Mouse (Mus musculus) intestine, embryonic 14.5 days (tissue): ENCODE data around the gene 2210016F16Rik. TPM values are rescaled to one million over a fixed set of nuclear protein-coding genes. Genes with fewer than 3 reads are reported as not detected.
"Not testable (repeated sequence)": the region's sequence is repeated elsewhere in the genome, so short reads cannot be mapped to it uniquely, and the experiment has no call there.

Experiments used
- ATAC-seq: fragments of 200-750 bp; cut with Nextera tagmentation; replicated peaks from 2 replicates; pipeline ENCODE4 v1.8.0; 2017; ENCODE audit warnings: low read depth, moderate number of reproducible peaks, moderate TSS enrichment, moderate library complexity; ENCODE audit not compliant: low FRiP score, low TSS enrichment
- DNase-seq: peaks from one replicate; pipeline ENCODE4 v3.0.0-alpha.2; 2018; ENCODE audit warnings: low spot score
- H3K27ac ChIP-seq: fragments of 300-500 bp; sonication (generic); 2 replicates; pipeline ENCODE4 v1.5.1; 2014; ENCODE audit warnings: low read depth, mild to moderate bottlenecking, control low read depth
- H3K27me3 ChIP-seq: fragments of 300-500 bp; sonication (generic); replicated peaks from 2 replicates; pipeline ENCODE4 v1.6.1; 2014; ENCODE audit warnings: low read length, control low read depth; ENCODE audit not compliant: control insufficient read depth, insufficient read depth
- H3K36me3 ChIP-seq: fragments of 300-500 bp; sonication (generic); 2 replicates; pipeline ENCODE4 v1.6.1; 2014; ENCODE audit warnings: low read length, control low read depth; ENCODE audit not compliant: control insufficient read depth, insufficient read depth
- H3K4me1 ChIP-seq: fragments of 300-500 bp; sonication (generic); replicated peaks from 2 replicates; pipeline ENCODE4 v1.6.1; 2014; ENCODE audit warnings: low read length, control low read depth, mixed read lengths; ENCODE audit not compliant: control insufficient read depth, insufficient read depth
- H3K4me2 ChIP-seq: fragments of 300-500 bp; sonication (generic); 2 replicates; pipeline ENCODE4 v1.6.1; 2014; ENCODE audit warnings: low read length
- H3K4me3 ChIP-seq: fragments of 300-500 bp; sonication (generic); 2 replicates; pipeline ENCODE4 v1.5.1; 2014; ENCODE audit warnings: low read depth, low read length, control low read depth, mixed read lengths
- H3K9ac ChIP-seq: fragments of 300-500 bp; sonication (generic); 2 replicates; pipeline ENCODE4 v1.6.1; 2014; ENCODE audit warnings: mild to moderate bottlenecking, low read length
- H3K9me3 ChIP-seq: fragments of 300-500 bp; sonication (generic); 2 replicates; pipeline ENCODE4 v1.6.1; 2016; ENCODE audit warnings: low read length, control low read depth; ENCODE audit not compliant: control insufficient read depth
- WGBS: fragments of 180-500 bp; shearing (Covaris S2); extraction: QIAGEN DNeasy Blood & Tissue Kit; methylation state at CpG from one replicate; pipeline ENCODE4 v1.1.7; 2014; 5-methylcytosine and 5-hydroxymethylcytosine counted together
- polyA plus RNA-seq: library from polyadenylated mRNA; unstranded; fragments of >200 nt; fragmentation: Nextera tagmentation; extraction: Ambion mirVana; gene quantifications from 2 replicates; pipeline ENCODE4 v1.2.1, GENCODE M21; 2014

2210016F16Rik gene
- polyA plus RNA-seq, 1 experiment from 2014 or later: 35.6 TPM

DNA sequence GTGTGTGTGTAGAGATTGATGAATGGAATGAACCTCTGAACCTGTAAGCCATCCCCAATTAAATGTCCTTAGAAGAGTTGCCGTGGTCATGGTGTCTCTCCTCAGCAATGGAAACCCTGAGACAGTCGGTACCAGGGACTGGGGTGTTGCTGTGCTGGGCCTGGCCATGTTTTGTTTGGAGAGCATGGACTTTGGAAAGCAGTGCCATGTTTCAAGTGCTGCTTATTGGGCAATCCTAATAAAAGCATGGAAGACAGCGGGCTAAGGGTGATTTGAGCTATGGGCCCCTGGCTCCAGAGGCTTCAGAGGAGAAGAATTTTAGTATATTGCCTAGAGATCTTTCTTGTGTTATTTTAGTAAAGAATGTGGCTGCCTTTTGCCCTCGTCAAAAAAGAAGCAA is 26.0 kb upstream of the 2210016F16Rik start:
- H3K27ac ChIP-seq: no peak overlapping the region
- ATAC-seq: no peak
- 91% methylated on average over 4 of the region's 4 CpGs for WGBS

DNA sequence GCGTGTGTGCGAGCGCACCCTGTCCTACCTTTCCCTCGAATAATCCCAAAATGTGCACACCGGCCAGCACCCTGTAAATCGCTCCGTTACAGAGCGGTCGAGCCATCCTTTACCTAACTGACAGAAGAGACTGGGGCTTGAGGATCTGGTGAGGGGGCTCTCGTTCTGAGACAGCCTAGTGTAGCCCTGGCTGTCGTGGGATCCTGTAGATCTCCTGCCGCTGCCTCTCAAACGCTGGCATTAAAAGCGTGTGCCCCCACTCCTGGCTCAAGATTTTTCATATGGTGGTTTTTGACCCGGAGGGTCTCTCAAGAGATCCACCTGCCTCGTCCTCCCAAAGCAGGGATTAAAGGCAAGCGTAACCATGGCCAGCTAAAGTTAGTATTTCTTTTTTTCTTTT is 18.2 kb upstream of the 2210016F16Rik start, which contains the start of gene Hnrnpk:
TSS of gene Hnrnpk (minus strand) at position 101 of the 400 bp plus-strand sequence.
- H3K4me1 ChIP-seq, ATAC-seq, DNase-seq, H3K27me3 ChIP-seq, H3K9me3 ChIP-seq: not testable (repeated sequence)
- Histone ChIP-seq H3K9ac (peak within 1 kb of the TSS; percentile 100), H3K4me2 (peak within 1 kb of the TSS; percentile 49), H3K4me3 (peak within 1 kb of the TSS; percentile 100), H3K36me3 (peaks cover 20% of the 10 kb centered on the region), H3K27ac (peak within 1 kb of the TSS; percentile 99)
- 6% methylated on average over 17 of the region's 17 CpGs for WGBS

More for the DNA sequence above, 26.0 kb upstream of the 2210016F16Rik start:
- Histone ChIP-seq H3K9ac (no peak overlapping the region), H3K9me3 (peaks cover 5% of the 10 kb centered on the region; the same call in 1 of the 2 replicates), H3K4me2 (no peak overlapping the region), H3K36me3 (peaks cover 16% of the 10 kb centered on the region; the same call in 1 of the 2 replicates), H3K4me3 (no peak overlapping the region), H3K4me1 (0 out of 2 replicates have a peak, but pooled peaks cover 4% of the 10 kb centered on the region), H3K27me3 (no peaks in the 10 kb centered on the region)
- no peak for DNase-seq

GRCm38 (mm10) chr13:58402744-58403110 is 17.7 kb upstream of the 2210016F16Rik start:
- Histone ChIP-seq H3K4me2 (peak overlapping the region; percentile 49), H3K4me3 (peak overlapping the region; percentile 100), H3K36me3 (peaks cover 25% of the 10 kb centered on the region), H3K9me3 (no peaks in the 10 kb centered on the region), H3K4me1 (0 out of 2 replicates have a peak, but pooled peaks cover 9% of the 10 kb centered on the region), H3K27me3 (no peaks in the 10 kb centered on the region), H3K27ac (peak overlapping the region; percentile 99), H3K9ac (peak overlapping the region; percentile 100)
- DNase-seq (no peak), ATAC-seq (peak; percentile 80)
- under 1% methylated on average over 47 of the region's 48 CpGs for WGBS

DNA sequence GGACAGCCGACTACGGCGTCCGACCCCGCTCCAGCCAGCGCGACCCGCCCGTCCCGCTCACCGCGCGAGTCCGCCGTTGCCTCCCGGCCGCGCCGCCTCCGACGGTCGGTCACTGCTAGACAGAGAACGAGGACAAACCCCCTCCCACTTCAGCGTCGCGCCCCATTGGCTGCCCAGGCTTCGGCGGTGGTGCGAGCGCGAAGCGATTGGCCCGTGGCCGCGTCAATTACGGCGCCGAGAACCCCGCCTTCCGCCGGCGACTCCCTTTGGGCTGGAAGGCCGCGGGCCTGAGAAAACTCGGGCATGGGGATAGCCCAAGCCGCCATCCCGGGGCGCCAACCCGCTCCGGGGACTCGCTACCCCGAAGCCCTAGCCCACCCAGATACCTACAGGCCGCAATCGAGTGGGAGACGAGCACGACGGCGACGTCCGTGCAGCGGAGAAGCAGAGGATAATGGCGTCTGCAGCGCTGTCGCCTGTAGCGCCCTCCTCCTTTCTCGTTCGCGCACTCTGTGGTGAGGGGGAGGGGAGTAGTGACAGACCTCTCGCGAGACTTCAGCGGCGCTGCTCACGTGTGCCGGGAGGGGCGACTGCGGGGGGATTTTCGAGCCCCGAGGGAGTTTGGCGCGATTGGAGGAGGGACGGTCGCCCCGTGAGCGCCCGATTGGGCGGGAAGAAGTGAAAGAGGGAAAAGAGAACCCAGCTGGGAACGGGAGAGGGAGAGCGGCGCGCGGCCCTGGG is 17.1 kb upstream of the 2210016F16Rik start, which contains the start of gene Rmi1:
TSS of gene Rmi1 (plus strand) at position 246 of the 741 bp plus-strand sequence.
- no peaks in the 10 kb centered on the region for H3K9me3 ChIP-seq
- ATAC-seq: peak; percentile 93
- under 1% methylated on average over 80 of the region's 91 CpGs for WGBS
- DNase-seq: peak; percentile 99
- no peaks in the 10 kb centered on the region for H3K27me3 ChIP-seq
- peak within 1 kb of the TSS; percentile 99 for H3K27ac ChIP-seq
- H3K4me2 ChIP-seq: peak within 1 kb of the TSS; percentile 94
- H3K36me3 ChIP-seq: peaks cover 25% of the 10 kb centered on the region
- peak within 1 kb of the TSS; percentile 100 for H3K4me3 ChIP-seq
- H3K9ac ChIP-seq: peak within 1 kb of the TSS; percentile 100
- H3K4me1 ChIP-seq: 0 out of 2 replicates have a peak, but pooled peaks cover 9% of the 10 kb centered on the region

DNA sequence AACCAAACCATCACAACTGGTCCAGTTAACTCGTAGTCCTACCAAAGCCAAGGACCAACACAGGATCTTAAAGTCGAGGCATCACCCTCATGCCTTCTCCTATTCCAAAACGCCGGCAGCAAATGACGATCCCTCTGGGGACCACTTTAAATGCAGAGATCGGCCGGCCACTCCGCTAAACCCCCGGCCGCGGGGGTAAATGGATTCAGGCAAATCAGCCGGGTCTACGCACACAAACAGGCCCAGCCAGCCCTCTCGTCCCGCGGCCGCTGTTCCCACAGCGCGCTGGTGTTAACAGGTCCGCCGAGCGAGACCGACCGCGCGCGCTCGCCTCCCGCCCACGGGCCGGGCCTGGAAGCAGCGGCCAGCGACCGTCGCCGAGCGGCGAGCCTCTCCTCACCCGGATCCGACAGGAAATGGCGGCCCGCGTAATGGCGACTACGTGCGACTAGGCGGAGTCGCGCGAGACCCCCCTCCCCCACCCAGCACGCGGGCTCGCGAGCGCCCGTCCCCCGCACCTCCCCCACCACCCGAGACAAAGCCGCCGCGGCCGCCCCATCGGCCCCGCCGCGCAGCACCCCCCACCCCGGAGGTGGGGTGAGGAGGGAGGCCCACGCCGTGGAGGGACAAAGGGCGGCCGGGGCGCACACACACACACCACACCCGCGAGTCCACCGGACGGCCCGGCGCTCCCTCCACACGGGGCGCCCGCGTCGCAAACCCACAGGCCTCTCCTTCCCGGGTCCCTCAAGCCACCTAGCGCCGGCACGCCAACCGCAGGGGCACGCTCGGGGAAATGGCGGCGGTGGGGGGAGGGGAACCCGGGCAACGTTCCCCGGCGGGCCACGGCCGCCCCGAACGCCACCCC is 16.3 kb upstream of the 2210016F16Rik start:
- Histone ChIP-seq H3K4me1 (0 out of 2 replicates have a peak, but pooled peaks cover 9% of the 10 kb centered on the region), H3K9me3 (no peaks in the 10 kb centered on the region), H3K4me3 (peak overlapping the region; percentile 100), H3K9ac (peak overlapping the region; percentile 100), H3K36me3 (peaks cover 33% of the 10 kb centered on the region), H3K4me2 (peak overlapping the region; percentile 94), H3K27me3 (no peaks in the 10 kb centered on the region), H3K27ac (peak overlapping the region; percentile 99)
- DNase-seq (peak; percentile 85), ATAC-seq (peak; percentile 28)
- WGBS: under 1% methylated on average over 81 of the region's 100 CpGs

- H3K36me3 ChIP-seq: peaks cover 41% of the 10 kb centered on the region
- DNase-seq (no peak), ATAC-seq (no peak)
- no peaks in the 10 kb centered on the region for H3K9me3 ChIP-seq
- 0 out of 2 replicates have a peak, but pooled peaks cover 9% of the 10 kb centered on the region for H3K4me1 ChIP-seq
- peak overlapping the region; percentile 100 for H3K9ac ChIP-seq
- H3K27ac ChIP-seq: 0 out of 2 replicates have a peak overlapping the region, but pooled peaks have one; percentile 99
- H3K4me2 ChIP-seq: peak overlapping the region; percentile 94
- 0% methylated on average over 11 of the region's 11 CpGs for WGBS
- H3K4me3 ChIP-seq: peak overlapping the region; percentile 100
- H3K27me3 ChIP-seq: no peaks in the 10 kb centered on the region
Observed at GRCm38 (mm10) chr13:58400576-58400975, 15.6 kb upstream of the 2210016F16Rik start.

- WGBS: 91% methylated on average over 13 of the region's 13 CpGs
- ATAC-seq (no peak), DNase-seq (no peak)
- no peak overlapping the region for H3K27ac ChIP-seq
- H3K4me3 ChIP-seq: no peak overlapping the region
- H3K4me1 ChIP-seq: 0 out of 2 replicates have a peak, but pooled peaks cover 4% of the 10 kb centered on the region
- no peaks in the 10 kb centered on the region for H3K9me3 ChIP-seq
- no peak overlapping the region for H3K4me2 ChIP-seq
- H3K36me3 ChIP-seq: peaks cover 70% of the 10 kb centered on the region
- no peak overlapping the region for H3K9ac ChIP-seq
- no peaks in the 10 kb centered on the region for H3K27me3 ChIP-seq
Observed at GRCm38 (mm10) chr13:58397651-58398050, 12.6 kb upstream of the 2210016F16Rik start.

GRCm38 (mm10) chr13:58394392-58394791 is 9.4 kb upstream of the 2210016F16Rik start:
- H3K4me1 ChIP-seq, H3K4me2 ChIP-seq, H3K9me3 ChIP-seq, H3K9ac ChIP-seq, H3K27ac ChIP-seq, H3K4me3 ChIP-seq, DNase-seq, H3K27me3 ChIP-seq, ATAC-seq: not testable (repeated sequence)
- H3K36me3 ChIP-seq: peaks cover 93% of the 10 kb centered on the region
- 85% methylated on average over 11 of the region's 11 CpGs for WGBS
